Mouse (Mus musculus): ENCODE measurements around the gene Asap3.

Asap3 gene

DNA sequence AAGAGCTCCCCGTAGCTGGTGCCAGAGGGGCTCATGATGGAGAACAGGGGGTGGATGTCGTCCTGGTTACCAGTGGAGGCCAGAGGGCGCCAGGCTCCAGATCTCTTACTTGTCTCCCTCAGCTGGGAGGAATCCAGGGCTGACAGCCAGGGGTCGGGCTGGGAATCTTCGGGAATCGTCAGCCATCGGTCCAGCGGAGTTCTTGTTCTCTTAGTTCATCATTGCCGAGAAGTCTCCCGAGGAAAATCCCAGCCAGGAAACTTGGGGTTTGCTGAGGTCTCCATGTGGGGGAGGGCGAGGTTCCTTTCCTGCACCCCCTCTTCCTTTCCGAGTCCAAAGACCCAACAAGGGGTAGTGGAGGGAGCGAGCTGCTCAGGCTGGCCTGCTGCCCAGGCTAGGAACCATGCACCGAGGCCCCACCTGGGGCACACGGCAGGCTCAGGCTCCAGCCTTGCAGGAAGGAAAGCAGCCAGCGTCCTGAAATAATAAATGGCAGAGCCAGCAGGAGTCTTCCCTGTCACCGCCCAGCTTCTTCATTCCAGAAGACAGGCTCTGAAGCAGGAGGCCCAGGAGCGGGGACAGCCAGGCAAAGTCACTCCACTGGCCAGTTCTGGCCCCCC, 12.5 kb downstream of the Asap3 start:
- intact Hi-C loops (cut with DNase I) = no loop called here

DNA sequence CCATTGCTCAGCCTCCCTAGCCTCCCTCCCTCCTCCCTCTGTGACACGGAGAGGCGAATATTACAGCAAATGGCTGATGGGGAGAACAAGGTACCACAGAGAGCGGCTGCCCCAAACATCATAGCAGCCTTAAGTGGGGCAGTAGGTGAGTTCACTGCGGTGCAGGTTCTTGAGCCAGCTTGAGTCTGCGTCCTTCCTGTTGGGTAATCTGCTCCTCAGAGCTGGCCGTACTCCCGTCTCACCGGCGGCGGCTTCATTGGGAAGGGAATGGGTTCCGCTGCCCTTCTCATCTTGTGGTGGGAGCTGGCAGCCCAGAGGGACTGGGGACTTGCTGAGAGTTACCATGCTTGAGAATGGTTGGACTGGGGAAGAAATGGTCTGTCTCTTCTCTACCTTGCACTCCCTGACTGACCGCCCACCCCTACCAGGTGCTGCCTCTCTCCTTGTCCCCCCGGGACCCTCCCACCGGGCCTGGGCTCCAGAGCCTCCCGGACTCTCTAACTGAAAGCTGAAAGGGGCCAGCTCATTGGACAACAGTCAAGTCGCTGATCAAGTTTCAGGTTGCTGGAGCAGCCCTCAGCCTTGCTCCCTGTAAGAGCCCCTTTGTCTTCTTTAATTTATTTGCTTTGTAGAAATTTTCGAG, 14.1 kb downstream of the Asap3 start:
- intact Hi-C loops (cut with DNase I) = no loop called here

DNA sequence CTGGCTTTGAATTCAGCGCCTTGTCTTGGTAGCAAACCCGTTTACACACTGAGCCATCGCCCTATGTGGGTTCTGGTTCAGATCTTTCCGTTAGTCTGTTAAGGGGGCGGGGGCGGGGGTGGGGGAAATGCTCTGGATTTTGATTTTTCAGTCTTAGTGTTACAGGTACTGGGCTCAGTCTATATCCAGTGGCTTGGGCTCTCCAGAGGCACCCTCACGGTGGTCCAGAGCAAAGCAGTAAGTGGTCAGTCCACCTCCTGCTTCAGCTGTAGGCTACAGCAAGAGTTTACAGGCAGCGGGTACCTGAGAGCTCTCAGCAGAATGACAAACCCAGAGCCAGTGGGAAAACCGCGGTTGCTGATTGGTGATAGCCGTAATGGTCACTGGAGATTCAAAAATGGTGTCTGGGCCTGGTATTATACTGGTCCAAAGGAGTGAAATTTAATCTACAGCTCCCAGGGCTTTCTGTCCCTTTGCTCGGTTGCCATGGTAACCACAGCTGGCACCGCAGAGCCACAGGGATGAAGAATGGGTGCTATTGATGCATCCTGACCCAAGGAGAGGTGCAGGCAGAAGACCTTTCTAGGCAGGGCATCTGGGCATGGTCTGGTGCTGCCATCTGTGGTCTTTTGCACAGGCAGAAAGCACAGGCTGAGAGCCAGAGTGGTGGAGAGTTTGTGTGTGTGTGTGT, 17.5 kb downstream of the Asap3 start:
- intact Hi-C loops (cut with DNase I) = no loop called here

DNA sequence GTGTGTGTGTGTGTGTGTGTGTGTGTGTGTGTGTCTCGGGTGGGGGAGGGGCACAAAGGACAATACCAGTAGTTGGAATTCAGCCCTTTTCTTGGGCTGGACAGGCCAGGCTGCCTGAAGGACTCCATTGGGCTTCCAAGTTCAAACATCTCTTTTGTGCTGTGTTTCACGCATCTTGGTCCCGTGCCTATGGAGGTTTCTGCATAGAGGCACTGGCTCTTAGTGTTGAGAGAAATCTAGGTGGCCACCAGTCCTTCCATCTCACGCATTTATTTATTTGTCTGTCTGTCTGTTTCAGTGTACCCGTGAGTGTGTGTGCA, 18.0 kb downstream of the Asap3 start:
- intact Hi-C loops (cut with DNase I) = no loop called here

DNA sequence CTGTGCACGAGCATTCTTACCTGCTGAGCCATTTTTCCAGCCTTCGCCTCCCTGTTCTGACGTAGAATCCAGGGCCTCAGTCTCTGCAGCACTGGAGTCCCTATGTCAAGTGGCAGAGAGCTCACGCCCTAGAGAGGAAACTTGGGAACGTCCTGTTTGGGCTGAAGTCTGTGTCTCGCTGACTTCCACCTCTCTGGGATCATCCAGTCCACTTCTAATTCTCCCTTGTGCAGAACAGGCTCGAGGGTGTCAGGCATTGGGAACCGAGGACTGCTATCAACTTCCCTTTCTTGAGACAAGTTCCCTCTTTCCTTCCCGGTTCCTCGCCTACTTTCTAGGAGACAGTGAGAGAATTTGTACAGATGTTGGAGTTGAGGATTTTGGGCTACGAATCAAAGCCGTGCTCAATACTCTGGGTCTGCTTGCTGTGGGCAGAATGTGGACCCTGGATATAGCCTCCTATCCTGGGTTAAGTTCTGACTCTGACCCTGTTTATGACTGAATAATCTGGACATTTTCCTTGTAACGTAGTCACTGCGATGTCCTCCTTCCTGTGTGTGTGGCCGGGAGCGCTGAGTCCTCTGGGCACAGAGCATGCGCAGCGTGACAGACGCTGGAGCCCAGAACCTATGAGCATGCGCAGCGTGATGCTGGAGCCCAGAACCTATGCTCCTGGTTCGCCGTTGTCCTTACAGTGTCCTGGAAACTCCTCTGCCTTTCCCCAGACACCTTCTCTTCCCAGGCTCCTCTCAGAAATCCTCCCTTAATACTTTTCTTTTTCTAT, 18.7 kb downstream of the Asap3 start:
- intact Hi-C loops (cut with DNase I) = no loop called here

DNA sequence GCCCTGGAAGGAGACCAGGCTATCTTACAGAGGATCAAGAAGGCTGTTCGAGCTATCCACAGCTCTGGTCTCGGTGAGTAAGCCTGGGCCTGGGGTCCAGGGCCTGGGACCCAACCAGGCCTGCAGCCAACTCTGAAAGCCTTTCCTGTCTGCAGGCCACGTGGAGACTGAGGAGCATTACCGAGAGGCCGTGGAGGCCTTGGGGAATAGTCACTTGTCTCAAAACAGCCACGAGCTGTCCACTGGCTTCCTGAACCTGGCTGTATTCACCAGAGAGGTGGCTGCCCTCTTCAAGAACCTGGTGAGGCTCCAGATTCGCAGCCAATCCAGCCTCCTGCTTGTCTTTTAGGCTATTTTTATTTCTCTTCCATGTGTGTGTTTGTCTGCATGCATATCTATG, 21.2 kb downstream of the Asap3 start:
- intact Hi-C loops (cut with DNase I) = no loop called here

DNA sequence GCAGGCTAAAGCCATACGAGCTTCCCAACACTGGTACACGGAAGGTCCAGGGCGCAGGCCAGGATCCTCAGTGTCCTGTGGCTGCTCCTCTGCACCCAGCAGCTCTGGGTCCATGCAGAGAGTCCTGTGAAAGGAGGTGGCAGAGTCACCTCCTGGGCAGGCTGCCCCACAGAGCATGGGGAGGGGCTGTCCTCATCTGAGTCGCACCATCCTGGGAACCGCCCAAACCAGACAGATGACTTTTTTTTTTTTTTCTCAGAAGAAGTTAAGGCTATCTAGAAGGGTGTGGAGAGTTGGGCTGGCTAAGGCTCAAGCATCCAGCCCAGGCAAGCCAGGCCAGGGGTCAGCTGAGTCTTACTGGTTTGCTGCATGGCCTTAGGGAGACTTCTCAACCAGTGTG, 22.5 kb downstream of the Asap3 start:
- intact Hi-C loops (cut with DNase I) = no loop called here

DNA sequence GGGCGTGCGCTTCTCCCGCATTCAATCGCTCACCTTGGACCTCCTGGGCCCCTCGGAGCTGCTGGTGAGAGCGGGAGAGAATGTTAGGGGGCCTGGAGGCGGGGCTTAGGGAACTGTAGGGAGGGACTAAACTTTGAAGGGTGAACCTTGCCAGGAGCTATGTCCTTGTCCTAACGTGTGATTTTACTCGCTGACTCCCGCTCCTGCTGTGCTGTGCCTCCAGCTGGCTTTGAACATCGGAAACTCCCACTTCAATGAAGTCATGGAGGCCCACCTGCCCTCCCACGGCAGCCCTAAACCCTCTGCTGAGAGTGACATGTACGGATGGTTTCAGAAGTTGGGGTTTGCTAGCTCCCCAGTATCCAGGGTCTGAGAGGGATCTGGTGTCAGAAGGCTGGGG, 32.5 kb downstream of the Asap3 start:
- intact Hi-C loops (cut with DNase I) = loop anchor here (1.0 kb wide), 1 partner anchor 36 kb away; no protein-coding TSS in a partner anchor

DNA sequence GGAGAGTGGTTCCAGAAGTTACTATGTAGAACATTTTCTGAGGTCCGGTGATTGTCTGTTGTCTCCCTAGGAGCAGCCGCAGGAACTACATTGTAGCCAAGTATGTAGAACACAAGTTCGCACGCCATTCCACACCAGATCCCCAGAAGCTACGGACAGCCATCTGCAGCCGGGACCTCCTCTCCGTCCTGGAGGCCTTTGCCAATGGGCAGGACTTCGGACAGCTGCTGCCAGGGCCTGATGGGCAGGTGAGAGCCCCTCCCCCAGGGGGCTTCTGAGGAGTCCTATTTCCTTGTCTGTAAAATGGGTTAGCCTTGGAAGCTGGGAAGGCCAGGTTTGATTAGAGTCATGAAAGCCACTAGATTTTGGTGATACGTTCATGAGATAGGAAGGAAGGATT, 32.9 kb downstream of the Asap3 start:
- intact Hi-C loops (cut with DNase I) = loop anchor here (1.0 kb wide), 1 partner anchor 37 kb away; no protein-coding TSS in a partner anchor

DNA sequence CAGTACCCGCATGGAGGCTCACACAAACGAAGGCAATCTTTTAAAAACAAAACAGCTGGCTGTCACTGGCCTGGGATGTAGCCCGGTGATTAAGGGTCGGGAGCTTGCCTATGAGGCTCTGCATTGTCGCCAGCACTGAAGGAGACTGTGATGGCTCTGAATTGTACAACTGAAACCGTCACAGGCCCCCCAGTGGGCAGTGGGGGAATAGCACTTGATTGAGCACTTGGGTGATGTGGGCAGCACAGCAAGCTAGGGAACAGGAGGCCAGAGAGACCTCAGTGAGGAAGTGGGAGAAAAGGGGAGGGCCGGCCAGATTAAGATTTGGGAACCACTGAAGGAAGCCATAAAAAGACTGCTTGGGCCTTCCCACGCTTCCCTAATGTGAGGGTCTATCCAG, 33.5 kb downstream of the Asap3 start:
- intact Hi-C loops (cut with DNase I) = loop anchor here (1.0 kb wide), 1 partner anchor 37 kb away; no protein-coding TSS in a partner anchor

DNA sequence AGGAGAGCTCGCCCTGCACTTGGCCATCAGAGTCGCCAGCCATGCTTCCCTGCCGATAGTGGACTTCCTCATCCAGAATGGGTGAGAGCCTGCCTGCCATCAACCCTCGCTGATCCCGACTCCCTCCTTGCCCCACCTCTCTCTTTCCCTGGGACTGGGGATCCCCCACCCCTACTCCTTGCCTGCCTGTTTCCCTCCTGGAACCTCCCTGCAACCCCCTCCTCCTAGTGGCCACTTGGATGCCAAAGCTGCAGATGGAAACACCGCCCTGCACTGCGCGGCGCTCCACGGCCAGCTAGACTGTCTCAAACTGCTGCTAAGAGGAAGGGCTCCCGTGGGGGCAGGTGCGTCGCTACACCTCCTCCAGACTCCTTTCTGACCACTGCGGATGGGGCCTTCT, 34.0 kb downstream of the Asap3 start:
- intact Hi-C loops (cut with DNase I) = no loop called here

DNA sequence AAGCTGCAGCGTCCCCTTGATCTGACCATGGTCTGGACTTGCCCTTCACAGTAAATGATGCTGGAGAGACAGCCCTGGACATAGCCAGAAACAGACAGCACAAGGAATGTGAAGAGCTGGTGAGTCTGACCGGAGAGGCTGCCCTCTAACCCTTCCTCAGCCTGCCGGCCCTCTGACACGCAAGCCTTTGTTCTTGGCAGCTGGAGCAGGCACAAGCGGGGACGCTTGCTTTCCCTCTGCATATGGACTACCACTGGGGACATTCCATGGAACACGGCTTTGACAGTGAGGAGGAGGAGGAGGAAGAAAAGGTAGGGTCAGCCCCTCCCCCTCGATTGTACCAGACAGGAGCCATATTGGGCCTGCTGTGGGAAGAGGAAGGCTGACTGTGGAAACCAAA, 34.8 kb downstream of the Asap3 start:
- intact Hi-C loops (cut with DNase I) = no loop called here

DNA sequence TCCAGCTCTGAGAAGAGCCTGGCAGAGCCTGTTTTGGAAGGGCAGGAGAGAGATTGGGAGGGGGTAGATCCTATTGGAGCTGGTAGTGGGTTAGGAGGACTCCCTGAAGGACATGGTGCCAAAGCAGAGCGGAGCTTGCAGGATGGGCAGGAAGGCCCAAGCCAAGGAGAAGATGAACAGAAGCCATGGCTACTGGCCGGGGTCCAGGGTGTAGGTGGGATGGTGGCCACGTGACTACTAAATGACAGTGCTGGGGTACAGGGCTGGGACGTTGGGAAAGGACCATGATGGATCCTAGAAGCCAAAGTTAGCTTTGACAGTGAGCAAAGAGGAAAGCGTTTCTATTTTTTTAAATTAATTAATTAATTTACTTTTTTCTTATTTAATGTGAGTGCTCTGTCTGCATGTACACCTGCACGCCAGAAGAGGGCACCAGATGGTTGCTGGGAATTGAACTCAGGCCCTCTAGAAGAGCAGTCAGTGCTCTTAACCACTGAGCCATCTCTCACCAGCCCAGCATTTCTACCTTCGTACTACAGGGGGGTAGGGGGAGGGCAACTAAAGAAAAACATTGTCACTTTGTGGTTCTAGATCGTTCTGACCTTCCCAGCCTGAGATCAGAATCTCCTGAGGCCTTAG, 36.0 kb downstream of the Asap3 start:
- intact Hi-C loops (cut with DNase I) = no loop called here

DNA sequence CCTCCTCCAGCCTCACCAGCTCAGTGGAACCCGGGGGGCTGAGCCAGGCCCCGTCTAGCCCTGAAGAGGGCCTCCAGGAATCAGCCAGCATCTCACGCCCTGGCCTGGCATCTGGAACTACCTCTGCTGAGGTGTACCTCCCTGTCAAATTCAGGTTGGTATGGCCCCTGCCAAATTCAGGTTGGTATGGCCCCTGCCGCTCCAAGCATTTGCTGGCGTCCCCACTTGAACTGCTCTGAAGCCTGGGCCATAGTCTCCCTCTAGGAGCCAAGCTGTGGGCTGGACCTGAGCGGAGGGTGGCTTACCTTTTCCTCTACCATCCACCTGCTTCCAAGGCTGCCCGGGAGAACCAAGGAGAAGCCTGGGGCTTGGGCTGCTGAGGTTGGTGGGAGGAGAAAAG, 36.6 kb downstream of the Asap3 start:
- intact Hi-C loops (cut with DNase I) = no loop called here

DNA sequence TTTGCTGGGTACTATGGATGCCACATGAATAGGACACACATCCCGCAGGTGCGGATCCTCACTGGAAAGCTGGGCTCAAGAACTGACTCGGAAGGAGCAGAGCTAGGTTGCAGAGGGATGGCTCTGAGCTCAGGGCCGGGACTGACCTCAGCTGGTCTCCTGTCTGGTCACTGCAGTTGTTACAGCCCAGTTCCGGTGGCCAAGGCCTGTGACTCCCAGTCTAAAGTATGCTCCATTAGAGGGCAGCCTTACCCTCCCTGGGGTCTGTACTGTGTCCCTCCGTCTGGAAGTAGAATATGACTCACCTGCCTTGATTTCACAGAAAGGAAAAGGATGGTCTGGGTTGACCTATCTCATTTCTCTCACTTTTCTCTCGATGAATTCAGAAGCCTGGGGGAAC, 38.0 kb downstream of the Asap3 start:
- intact Hi-C loops (cut with DNase I) = no loop called here

DNA sequence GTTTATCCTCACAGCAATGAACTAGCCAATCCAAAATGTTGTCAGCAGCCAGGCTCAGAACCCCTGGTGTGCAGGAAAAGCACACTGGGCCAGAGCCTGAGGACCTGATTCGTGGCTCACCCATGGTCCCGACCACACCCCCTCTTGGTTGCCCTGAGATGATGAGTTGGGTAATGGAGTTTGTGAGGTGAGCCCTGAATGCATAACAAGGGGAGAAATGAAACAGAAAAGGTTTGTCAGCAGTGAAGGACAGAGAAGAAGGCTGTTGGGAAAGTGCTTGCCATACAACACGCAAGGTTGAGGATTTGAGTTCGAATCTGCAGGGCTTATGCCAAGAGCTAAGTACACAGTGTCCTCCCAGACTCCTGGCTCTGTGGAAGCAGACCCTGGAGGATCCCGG, 39.5 kb downstream of the Asap3 start:
- intact Hi-C loops (cut with DNase I) = no loop called here

DNA sequence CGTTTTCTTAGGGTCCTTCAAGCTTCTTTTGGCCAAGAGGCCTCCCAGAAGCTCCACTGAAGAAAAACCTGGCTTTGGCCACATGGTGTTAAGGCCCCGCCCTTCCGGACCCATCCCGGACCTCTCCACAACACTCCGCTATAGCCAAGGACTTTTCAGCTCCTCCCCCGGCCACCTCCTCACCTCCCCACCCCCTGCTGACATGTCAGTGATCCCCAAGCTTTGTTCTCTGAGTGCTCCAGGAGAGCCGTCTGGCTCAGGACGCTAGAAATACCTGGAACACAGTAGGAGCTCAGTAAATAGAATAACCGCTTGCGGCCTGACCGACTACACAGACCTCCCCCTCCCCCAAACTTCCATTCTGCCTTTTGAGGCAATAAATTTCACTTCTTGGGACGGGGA, 40.4 kb downstream of the Asap3 start:
- intact Hi-C loops (cut with DNase I) = no loop called here

DNA sequence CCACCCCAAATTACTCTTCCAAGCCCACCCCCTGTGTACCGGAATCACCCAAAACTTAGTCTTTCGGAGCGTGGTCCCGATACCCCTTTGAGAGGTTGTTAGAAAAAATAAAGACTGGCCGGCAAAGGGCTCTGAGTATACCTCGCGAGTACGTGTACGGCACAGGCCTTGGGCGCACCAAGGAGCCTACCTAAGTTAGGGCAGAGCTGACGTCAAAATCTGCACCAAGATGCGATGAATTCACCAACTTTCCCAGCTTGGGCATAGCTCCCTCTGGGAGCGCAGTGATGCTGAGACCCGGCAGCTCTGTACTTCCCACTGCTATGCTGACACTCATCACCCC, 41.2 kb downstream of the Asap3 start:
- intact Hi-C loops (cut with DNase I) = no loop called here

DNA sequence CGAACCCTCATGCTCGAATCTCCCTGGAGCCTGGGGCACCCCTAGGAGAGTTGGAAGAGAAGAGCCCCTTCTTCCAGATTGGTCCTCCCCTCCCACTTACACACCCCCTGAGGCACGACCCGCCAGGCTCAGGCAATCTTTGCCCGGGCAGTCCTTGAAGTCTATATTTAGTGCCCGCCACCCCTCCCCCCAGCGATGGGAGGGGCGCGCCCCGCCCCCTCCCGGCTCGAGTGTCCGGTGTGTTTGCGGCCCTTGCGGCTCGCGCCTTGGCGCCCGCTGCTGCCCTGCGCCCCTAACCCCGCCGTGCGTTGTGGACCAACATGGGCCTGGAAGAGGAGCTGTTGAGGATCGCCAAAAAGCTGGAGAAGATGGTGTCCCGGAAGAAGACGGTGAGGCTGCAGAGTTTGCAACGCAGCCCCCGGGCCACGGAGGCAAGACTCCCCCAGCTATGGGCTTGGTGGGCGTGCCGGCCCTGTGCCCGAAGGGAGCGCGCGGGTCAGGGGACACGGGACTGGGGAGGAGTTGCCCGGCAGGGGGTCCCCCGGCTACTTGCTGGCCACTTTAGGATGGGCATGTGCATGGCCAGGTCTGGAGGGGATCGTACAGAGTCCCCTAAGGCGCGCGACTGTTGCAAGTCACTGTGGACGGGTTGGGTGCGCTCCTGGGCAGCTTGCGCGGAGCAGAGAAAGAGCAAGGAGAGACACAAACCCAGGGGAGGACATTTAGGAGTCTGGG, 41.7 kb downstream of the Asap3 start, which contains the start of gene Tcea3:
Gene Tcea3, plus strand, starts transcription at position 1 of the 735 bp plus-strand sequence.
- intact Hi-C loops (cut with DNase I) = no loop called here

DNA sequence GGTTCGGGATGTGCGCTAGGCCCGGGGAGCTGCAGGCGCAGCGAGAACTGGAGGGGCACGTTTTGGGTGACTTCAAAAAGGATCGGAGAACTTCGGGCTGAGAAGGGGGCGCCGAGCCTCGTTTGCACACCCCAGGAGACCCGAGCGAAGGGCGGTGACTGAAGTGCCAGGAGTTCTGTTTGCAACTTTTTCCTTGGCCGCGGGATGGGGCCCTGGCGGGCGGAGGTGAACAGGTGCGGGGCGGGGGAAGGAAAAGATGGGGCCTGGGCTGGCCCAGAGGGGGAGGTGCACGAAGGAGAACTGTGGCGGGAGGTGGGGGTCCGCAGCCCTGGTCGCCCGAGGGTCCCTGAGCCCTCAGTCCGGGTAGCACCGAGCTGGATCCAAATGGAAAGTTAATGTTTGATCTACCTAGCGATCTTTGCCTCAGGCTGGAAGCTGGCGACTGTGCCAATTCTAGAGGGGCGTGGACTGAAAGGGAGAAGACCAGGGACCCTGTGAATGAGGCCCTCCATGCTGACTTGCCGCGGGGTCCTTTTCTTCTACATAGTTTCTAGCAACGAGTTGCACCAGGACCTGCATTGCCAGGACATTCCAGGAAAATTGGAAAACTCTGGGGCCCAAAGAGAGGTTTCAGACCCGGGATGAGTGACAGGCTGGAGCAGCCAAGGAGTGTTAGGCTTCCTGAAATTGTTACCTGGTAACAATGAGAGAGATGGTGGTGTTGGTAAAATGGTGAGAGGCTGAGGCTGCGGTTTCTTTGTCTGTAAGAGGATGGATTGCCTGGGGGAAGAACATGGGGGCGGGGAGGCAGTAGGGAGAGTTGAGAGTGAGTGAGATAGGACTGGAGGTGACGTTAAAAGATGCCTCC, 42.5 kb downstream of the Asap3 start:
- intact Hi-C loops (cut with DNase I) = no loop called here
